Mouse (Mus musculus): Measurements from ENCODE around the gene L1td1.

DNA sequence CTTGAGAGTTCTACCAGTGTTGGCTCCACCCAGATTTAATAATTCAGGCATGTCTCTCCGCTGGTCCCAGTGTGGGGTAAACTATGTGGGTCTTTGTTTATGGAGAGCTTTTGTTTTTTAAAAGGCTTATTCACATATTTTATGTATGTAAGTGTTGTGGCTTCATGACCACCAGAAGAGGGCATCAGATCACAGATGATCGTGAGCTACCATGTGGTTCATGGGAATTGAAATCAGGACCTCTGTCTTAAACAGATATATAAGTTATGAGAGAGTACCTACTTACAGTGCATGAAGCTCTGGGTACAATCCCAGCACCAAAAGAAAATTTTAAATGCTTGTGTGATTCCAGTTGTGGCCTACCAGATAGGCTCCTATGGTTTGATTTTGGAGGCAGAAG is 13.2 kb downstream of the L1td1 start:
- TF ChIP-seq POLR2A (IDR thresholded peaks at IDR 0.05; ENCODE audit: control insufficient read depth, low read depth, low read length) (no peak), CTCF (IDR thresholded peaks at IDR 0.05; ENCODE audit: control insufficient read depth, insufficient read depth, insufficient replicate concordance, low read depth, low read length) (no peak)

Measured in testis, adult 2 months (tissue).